Mouse (Mus musculus): ENCODE results near the gene Dbndd1.
A peak's percentile ranks its signal among the peaks of the same experiment; 100 is the strongest.
"Not testable (repeated sequence)": the region's sequence is repeated elsewhere in the genome, so short reads cannot be mapped to it uniquely, and the experiment has no call there.

Dbndd1 gene

DNA sequence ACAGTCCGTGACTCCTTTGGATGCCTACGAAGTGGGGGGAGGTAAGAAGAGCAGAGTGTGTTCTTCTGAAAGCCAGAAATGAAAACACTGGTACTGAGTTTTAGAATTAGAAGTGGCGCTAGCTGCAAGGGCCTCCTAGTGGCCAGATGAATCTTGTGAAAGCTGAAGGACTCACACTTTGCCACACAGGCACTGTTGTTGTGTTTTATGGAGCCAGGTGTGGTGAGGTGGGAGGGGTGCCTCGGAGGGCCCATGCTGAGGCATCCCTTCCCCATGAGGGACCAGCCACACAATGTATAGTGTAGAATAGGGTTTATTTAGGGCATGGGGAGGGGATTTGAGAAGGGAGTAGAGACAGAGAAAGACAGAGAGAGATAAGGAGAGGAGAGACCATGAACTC, 17.6 kb downstream of the Dbndd1 start:
- no peak for DNase-seq (ENCODE audit: low spot score in 2 of 2)

DNA sequence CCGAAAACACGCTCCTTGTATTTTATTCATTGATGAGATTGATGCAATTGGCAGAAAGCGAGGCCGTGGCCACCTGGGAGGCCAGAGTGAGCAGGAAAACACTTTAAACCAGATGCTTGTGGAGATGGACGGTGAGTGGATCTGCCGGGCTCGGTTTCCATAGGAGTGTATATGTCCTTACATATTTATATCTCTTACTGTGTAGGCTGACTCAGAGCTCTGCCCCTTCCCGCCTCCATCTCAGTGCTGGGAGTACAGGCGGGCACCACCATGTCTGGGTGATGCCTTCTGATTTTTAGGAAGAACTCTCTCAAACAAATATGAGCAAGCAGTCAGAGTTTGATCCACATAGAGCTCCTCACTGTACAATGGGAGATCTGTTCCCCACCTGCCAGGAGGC, 22.4 kb downstream of the Dbndd1 start:
- no peak for DNase-seq (ENCODE audit: low spot score in 2 of 2)

DNA sequence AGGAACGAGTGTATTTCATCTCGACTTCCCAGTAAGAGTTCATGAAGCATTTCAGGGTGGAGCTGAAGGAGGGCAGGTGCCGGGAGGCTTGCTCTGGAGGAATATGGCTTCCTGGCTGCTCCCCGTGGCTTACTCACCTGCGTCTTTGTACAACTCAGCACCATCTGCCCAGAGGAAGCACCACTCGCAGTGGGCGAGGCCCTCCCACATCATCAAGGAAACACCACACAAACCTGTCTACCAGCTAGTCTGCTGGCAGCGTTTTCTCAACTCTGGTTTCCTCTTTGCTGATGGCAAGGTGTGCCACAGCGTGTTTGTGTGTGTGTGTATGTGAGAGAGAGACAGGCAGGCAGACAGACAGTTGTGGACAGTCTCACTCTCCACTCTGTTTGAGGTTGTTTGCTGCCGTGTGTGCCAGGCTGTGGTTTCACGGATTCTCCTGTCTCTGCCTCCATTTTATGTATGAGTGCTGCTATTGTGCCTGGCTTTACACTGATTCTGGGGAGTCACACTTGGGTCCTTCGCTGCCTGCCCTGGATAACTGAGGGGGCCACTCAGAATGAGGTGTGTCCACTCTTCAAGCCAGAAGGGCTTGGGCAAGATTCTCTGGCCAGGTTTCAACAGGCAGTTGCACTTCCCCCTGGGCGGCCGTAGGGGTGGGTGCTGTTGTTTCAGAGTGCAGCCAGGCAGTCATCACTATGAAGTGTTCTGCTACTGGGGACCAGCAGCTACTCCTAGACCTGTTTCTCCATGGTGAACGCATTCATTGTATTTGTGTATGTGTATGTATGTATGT, 23.8 kb downstream of the Dbndd1 start:
- no peak for DNase-seq (ENCODE audit: low spot score in 2 of 2)

DNA sequence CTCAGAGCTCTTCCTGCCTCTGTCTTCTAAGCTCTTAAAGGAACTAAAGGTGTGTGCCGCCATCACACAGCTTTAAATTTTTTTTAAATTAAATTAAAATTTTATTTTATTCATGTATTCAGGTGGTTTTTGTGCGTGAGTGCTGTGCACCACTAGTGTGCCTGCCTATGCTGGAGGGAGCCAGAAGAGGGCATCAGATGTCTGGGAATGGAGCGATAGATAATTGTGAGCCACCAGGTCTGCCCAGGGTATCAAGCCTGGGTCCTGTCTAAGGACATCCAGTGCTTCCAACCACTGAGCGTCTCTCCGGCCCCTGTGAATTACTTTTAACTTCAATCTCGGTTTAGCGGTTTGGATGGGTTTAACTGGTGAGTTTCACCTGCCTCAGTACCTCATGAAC, 32.6 kb downstream of the Dbndd1 start:
- DNase-seq (ENCODE audit: low spot score in 2 of 2): no peak

DNA sequence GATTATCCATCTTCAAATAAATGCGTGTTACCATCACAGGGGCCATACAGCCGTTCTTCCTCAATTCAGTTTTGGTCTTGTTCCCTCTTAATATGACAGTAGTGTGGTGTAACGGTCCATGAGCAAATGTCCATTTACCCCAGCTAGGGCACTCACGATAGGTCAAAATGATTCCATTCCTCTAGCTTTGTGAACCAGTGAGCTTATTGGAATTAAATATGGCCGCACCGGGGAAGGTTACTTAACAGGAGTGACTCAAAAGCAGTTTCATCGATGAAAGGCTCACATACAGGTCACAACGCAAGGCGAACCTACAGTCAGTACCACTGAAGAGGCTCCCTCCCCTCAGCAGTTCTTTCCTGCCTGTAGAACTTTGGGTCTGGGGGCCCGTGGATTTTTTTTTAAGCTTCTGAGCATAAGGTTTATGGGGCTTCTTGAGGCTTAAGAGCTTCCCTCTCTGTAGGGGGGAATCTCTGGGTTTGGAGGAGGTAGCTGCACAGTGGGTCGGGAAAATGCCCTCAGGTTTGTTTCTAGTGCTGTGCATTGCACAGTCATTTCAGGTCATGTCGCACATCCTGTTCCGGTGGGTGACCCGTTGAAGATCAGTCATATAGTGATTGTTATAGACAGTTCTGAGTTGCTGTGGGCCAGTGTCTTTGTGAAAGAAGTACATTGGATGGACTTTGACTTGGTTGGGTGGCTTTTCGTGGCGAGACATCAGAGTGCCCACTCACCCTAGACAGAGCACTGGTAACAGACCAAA, 36.6 kb downstream of the Dbndd1 start:
- DNase-seq (ENCODE audit: low spot score in 2 of 2): peak; percentile 19 to 34

DNA sequence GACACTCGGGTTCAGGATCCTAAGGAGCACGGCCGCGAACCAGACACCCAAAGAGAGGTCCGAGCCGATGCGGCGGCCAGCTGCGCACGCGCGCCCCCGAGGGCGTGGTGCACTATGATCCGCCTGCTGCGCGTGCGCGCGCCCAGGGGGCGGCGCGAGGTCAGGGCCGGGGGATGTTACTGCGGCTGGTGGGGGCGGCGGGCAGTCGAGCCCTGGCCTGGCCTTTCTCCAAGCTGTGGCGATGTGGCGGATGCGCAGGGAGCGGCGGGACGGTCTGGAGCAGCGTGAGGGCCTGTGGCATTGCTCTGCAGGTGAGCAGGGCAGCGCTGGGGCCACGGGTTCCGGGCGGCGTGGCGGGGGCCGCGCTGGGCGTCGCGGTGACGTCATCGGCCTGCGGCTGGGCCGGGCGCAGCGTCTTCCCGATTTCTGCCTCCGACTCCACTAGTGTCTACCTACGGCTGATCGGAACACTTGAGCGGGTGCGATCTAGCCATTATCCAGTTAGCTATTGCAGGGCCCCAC, 37.5 kb downstream of the Dbndd1 start, which contains the start of gene Afg3l1:
Gene Afg3l1 (plus strand): TSS at position 167 of the 522 bp plus-strand sequence.
- DNase-seq (ENCODE audit: low spot score in 2 of 2): peak; percentile 91 to 92

DNA sequence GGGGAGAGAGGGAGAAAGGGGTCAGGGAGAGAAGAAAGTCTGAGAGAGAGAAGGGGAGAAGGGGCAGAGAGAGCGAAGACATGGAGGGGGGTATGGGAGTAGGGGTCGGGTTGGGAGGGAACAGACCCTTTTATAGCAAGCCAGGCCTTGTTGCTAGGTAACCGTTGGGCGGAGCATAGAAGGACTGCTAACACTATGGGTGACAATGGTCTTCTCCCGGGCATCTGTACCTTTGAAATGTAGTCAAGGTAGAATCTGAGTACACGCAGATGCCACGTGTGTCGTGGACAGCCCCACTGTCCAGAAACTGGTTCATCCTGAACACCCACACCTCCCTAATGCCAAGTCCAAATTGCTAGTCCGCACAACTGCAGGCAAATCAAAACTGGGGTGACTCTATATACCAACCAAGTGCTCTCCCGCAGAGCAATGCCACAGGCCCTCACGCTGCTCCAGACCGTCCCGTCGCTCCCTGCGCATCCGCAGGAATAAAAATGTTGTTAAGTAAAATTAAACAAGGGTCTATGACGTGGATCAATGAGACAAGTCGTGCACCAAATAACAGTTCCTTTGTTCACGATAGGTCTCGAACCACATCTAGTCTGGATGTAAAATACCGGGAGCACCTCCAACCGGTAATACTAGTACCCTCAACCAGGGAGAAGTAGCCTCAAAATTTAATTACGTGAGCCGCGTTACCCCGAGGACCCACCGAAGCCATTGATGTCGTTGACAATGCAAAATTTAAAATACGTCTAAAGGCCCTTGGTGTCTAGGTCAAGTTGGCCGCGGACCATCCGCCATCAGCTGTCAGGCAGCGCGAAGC, 38.1 kb downstream of the Dbndd1 start:
- no peak for DNase-seq (ENCODE audit: low spot score in 2 of 2)

DNA sequence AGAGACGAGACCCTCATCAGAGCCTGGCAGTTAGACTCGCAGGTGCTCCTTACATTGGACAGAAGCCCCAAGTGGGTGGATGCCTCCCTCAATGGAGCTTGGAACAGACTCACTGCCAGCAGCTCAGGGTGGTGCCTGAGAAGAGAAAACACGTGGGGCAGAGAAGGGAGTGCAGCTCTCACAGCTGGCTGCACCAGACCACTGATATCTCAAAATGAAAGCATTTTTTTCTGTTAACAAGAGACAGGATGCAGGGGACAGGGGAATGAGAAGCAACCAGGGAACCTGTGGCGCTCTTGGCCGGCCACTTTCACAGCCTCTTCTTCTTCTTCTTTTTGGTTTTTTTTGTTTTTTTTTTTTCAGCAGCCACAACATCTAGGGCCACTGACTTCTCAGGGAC, 40.7 kb downstream of the Dbndd1 start:
- not testable (repeated sequence) for DNase-seq (ENCODE audit: low spot score in 2 of 2)

DNA sequence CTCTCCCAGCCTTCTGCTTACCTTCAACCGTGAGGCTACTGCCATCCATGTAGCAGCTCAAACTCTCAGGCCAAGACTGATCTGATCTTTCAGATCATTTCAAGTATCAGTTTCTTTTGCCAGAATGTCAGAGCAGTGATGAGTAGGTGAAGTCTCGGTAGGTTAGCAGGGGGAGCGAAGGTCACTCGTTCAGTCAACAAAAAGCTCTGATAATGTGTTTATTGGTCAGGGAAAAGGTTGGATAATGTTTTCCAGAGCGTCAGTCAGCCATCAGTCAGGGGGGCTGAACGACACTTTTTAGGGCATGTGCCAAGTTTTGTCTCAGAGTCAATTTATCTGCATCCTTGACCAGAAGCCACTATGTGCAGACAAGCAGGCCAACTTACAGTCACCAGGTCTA, 42.3 kb downstream of the Dbndd1 start:
- DNase-seq (ENCODE audit: low spot score in 2 of 2): not testable (repeated sequence)

DNA sequence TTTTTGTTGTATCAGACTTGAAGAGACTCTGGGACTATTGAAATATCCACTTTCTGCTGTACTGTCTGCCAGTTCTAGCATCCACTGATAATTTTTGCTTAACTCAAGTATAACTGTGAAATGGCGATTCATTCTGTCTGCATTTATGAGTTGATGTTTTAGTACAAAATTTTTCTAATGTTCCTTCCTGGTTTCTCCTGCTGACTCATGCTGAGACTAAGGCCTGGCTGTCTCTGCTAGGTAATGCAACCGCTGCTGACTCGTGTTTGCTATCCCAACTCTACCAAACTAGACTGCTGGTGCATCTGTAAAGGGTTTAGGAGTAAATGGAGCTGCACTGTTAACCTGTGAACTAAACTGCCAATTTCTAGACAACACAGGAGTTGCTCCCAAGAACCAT, 47.8 kb downstream of the Dbndd1 start:
- DNase-seq (ENCODE audit: low spot score in 2 of 2): no peak

DNA sequence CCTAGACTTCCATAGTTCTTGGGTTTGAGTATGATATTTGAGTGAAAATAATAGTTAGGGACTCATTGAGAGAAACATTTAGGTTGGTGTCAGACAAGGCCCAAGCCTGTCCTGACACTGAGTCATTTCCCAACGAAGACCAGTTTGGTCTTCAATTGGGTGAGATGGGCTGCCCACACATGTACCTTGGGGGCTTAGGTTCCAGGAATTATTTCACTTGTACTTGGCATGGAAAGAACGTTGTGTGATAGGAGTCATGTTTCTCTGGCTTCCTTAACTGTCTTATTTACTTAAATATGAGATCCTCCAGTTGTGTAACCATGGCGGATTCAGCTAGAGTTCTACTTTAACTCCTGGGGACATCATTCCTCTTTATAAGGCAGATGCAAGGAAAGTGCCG, 51.6 kb downstream of the Dbndd1 start:
- no peak for DNase-seq (ENCODE audit: low spot score in 2 of 2)

All from natural killer cell, adult 2 months (primary cell).